Mouse (Mus musculus): ENCODE results near the gene Zbtb41. TPM values are rescaled to one million over a fixed set of nuclear protein-coding genes. Genes with fewer than 3 reads are reported as not detected.
"Not testable (repeated sequence)": the region's sequence is repeated elsewhere in the genome, so short reads cannot be mapped to it uniquely, and the experiment has no call there.

Gene Zbtb41
- total and polyA plus RNA-seq, 3 experiments: 2.9 to 23.4 (median 20.5) TPM

DNA sequence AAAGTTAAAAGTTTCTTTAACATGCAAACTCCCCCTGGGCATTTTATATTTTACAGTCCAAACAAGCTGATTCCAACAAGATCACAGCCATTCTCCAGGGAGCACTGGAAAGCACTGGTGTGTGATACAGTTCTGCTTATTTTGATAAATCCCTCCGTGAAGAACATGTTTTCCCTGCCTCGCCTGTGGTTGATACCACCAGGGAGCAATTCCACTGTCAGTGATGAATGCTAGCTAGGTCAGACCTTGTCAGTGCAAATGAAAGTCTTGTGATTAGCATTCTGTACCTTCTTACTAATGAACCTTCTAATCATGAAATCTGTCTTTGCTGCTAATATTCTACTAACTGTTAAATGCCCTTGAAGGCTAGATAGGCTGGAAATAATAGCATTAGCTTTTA is 30.3 kb upstream of the Zbtb41 start:
- Histone ChIP-seq H3K9ac (ENCODE audit: low read depth, low read length) (no peak overlapping the region), H3K27me3 (ENCODE audit: control insufficient read depth, insufficient read depth, low read length) (no peaks in the 10 kb centered on the region), H3K4me1 (ENCODE audit: control insufficient read depth, insufficient read depth, low read length) (no peaks in the 10 kb centered on the region), H3K4me3 (no peak overlapping the region), H3K27ac (no peak overlapping the region), H3K79me2 (replicated peaks; ENCODE audit: control insufficient read depth, insufficient read depth, low read length) (no peaks in the 10 kb centered on the region), H3K36me3 (ENCODE audit: control insufficient read depth, insufficient read depth, low read length) (no peaks in the 10 kb centered on the region)
- no peak for TF ChIP-seq EP300 (IDR thresholded peaks at IDR 0.05; ENCODE audit: insufficient read depth, low read depth, low read length)
- TF ChIP-seq CTCF (IDR thresholded peaks at IDR 0.05): no peak
- no peak for TF ChIP-seq POLR2A (IDR thresholded peaks at IDR 0.05; ENCODE audit: insufficient read depth, low read depth, low read length)
- intact Hi-C loops (cut with DNase I): no loop called here
- DNase-seq: no peak
- WGBS: 39% methylated on average over 2 of the region's 2 CpGs

- H3K36me3 ChIP-seq (ENCODE audit: control insufficient read depth, insufficient read depth, low read length): no peaks in the 10 kb centered on the region
- 15% methylated on average over 1 of the region's 1 CpGs for WGBS
- no peak for DNase-seq
- H3K4me1 ChIP-seq (ENCODE audit: control insufficient read depth, insufficient read depth, low read length): no peaks in the 10 kb centered on the region
- no peak overlapping the region for H3K4me3 ChIP-seq
- intact Hi-C loops (cut with DNase I): no loop called here
- no peak overlapping the region for H3K9ac ChIP-seq (ENCODE audit: low read depth, low read length)
- H3K27ac ChIP-seq: no peak overlapping the region
- no peaks in the 10 kb centered on the region for H3K79me2 ChIP-seq (replicated peaks; ENCODE audit: control insufficient read depth, insufficient read depth, low read length)
- TF ChIP-seq EP300 (IDR thresholded peaks at IDR 0.05; ENCODE audit: insufficient read depth, low read depth, low read length) (no peak), CTCF (IDR thresholded peaks at IDR 0.05) (no peak), POLR2A (IDR thresholded peaks at IDR 0.05; ENCODE audit: insufficient read depth, low read depth, low read length) (no peak)
- H3K27me3 ChIP-seq (ENCODE audit: control insufficient read depth, insufficient read depth, low read length): no peaks in the 10 kb centered on the region
These were observed 25.5 kb upstream of the Zbtb41 start for GRCm38 (mm10) chr1:139396589-139396988.

- TF ChIP-seq CTCF (IDR thresholded peaks at IDR 0.05): no peak
- no peak for TF ChIP-seq EP300 (IDR thresholded peaks at IDR 0.05; ENCODE audit: insufficient read depth, low read depth, low read length)
- TF ChIP-seq POLR2A (IDR thresholded peaks at IDR 0.05; ENCODE audit: insufficient read depth, low read depth, low read length): no peak
- no peaks in the 10 kb centered on the region for H3K27me3 ChIP-seq (ENCODE audit: control insufficient read depth, insufficient read depth, low read length)
- intact Hi-C loops (cut with DNase I): no loop called here
- H3K4me1 ChIP-seq (ENCODE audit: control insufficient read depth, insufficient read depth, low read length): no peaks in the 10 kb centered on the region
- no peak for DNase-seq
- no peak overlapping the region for H3K4me3 ChIP-seq
- H3K79me2 ChIP-seq (replicated peaks; ENCODE audit: control insufficient read depth, insufficient read depth, low read length): no peaks in the 10 kb centered on the region
- H3K27ac ChIP-seq: no peak overlapping the region
- H3K9ac ChIP-seq (ENCODE audit: low read depth, low read length): no peak overlapping the region
- H3K36me3 ChIP-seq (ENCODE audit: control insufficient read depth, insufficient read depth, low read length): no peaks in the 10 kb centered on the region
These were observed 16.3 kb upstream of the Zbtb41 start for GRCm38 (mm10) chr1:139405766-139406165.

GRCm38 (mm10) chr1:139407701-139408100 is 14.4 kb upstream of the Zbtb41 start:
- DNase-seq: no peak
- no peak for TF ChIP-seq CTCF (IDR thresholded peaks at IDR 0.05)
- TF ChIP-seq EP300 (IDR thresholded peaks at IDR 0.05; ENCODE audit: insufficient read depth, low read depth, low read length): no peak
- no peak for TF ChIP-seq POLR2A (IDR thresholded peaks at IDR 0.05; ENCODE audit: insufficient read depth, low read depth, low read length)
- intact Hi-C loops (cut with DNase I): no loop called here
- Histone ChIP-seq H3K9ac (ENCODE audit: low read depth, low read length) (no peak overlapping the region), H3K79me2 (replicated peaks; ENCODE audit: control insufficient read depth, insufficient read depth, low read length) (no peaks in the 10 kb centered on the region), H3K36me3 (ENCODE audit: control insufficient read depth, insufficient read depth, low read length) (no peaks in the 10 kb centered on the region), H3K4me1 (ENCODE audit: control insufficient read depth, insufficient read depth, low read length) (no peaks in the 10 kb centered on the region), H3K27me3 (ENCODE audit: control insufficient read depth, insufficient read depth, low read length) (no peaks in the 10 kb centered on the region), H3K27ac (no peak overlapping the region), H3K4me3 (no peak overlapping the region)
- WGBS: 51% methylated on average over 5 of the region's 5 CpGs

GRCm38 (mm10) chr1:139412365-139412764 is 9.7 kb upstream of the Zbtb41 start:
- H3K4me1 ChIP-seq (ENCODE audit: control insufficient read depth, insufficient read depth, low read length); H3K4me3 ChIP-seq; H3K27me3 ChIP-seq (ENCODE audit: control insufficient read depth, insufficient read depth, low read length); H3K27ac ChIP-seq; H3K9ac ChIP-seq (ENCODE audit: low read depth, low read length); H3K79me2 ChIP-seq (replicated peaks; ENCODE audit: control insufficient read depth, insufficient read depth, low read length); DNase-seq; H3K36me3 ChIP-seq (ENCODE audit: control insufficient read depth, insufficient read depth, low read length); intact Hi-C loops (cut with DNase I): not testable (repeated sequence)
- WGBS: 82% methylated on average over 2 of the region's 2 CpGs

- no peaks in the 10 kb centered on the region for H3K79me2 ChIP-seq (replicated peaks; ENCODE audit: control insufficient read depth, insufficient read depth, low read length)
- DNase-seq: no peak
- H3K27me3 ChIP-seq (ENCODE audit: control insufficient read depth, insufficient read depth, low read length): no peaks in the 10 kb centered on the region
- TF ChIP-seq POLR2A (IDR thresholded peaks at IDR 0.05; ENCODE audit: insufficient read depth, low read depth, low read length) (no peak), EP300 (IDR thresholded peaks at IDR 0.05; ENCODE audit: insufficient read depth, low read depth, low read length) (no peak), CTCF (IDR thresholded peaks at IDR 0.05) (no peak)
- intact Hi-C loops (cut with DNase I): no loop called here
- H3K27ac ChIP-seq: no peak overlapping the region
- 73% methylated on average over 3 of the region's 3 CpGs for WGBS
- no peak overlapping the region for H3K9ac ChIP-seq (ENCODE audit: low read depth, low read length)
- H3K4me3 ChIP-seq: no peak overlapping the region
- no peaks in the 10 kb centered on the region for H3K4me1 ChIP-seq (ENCODE audit: control insufficient read depth, insufficient read depth, low read length)
- H3K36me3 ChIP-seq (ENCODE audit: control insufficient read depth, insufficient read depth, low read length): no peaks in the 10 kb centered on the region
These were observed 8.6 kb upstream of the Zbtb41 start for GRCm38 (mm10) chr1:139413465-139413864.

All from heart, adult 2 months (tissue).